Mouse (Mus musculus) testis, adult 2 months (tissue): ENCODE measurements around the gene Dnajc14.

Source experiments
- CTCF ChIP-seq: fragments of 200-500 bp; IDR thresholded peaks from 2 replicates; pipeline ENCODE4 v1.5.1; 2012; ENCODE audit warnings: low read depth, mild to moderate bottlenecking, inconsistent platforms, low read length, moderate library complexity; ENCODE audit not compliant: control insufficient read depth, insufficient read depth, insufficient replicate concordance
- POLR2A ChIP-seq: fragments of 200-500 bp; IDR thresholded peaks from 2 replicates; pipeline ENCODE4 v1.6.1; 2012; ENCODE audit warnings: low read depth, mild to moderate bottlenecking, inconsistent platforms, low read length, moderate library complexity; ENCODE audit not compliant: control insufficient read depth

GRCm38 (mm10) chr10:128846664-128847063 is 42.8 kb downstream of the Dnajc14 start:
- TF ChIP-seq CTCF: no peak
- TF ChIP-seq POLR2A: no peak
